In genomic region chr4:48051086-48051673, GRCm38 (mm10) we compare ENCODE assay signal across 8 mouse cellular contexts. TPM values are rescaled to one million over a fixed set of nuclear protein-coding genes. Genes with fewer than 3 reads are reported as not detected.
DNase-seq lines count a peak whose midpoint lies in the region; ATAC-seq and TF ChIP-seq lines count a peak whose summit lies in the region.

No protein-coding gene starts in this region.

- peaks cover 40% of the 10 kb centered on the region for H3K4me1 ChIP-seq in heart, embryonic 10.5 days
- peaks cover 20% of the 10 kb centered on the region for H3K4me1 ChIP-seq in testis, adult 2 months (ENCODE audit: control insufficient read depth, insufficient read depth, low read length)
- H3K4me1 ChIP-seq in liver, embryonic 12.5 days: peaks cover 28% of the 10 kb centered on the region
- H3K4me1 ChIP-seq in stomach, postnatal 0 days (replicated peaks; ENCODE audit: control insufficient read depth, insufficient read depth): peaks cover 10% of the 10 kb centered on the region; the same call in 1 of the 2 replicates

- peak overlapping the region; percentile 66 for H3K4me3 ChIP-seq in heart, embryonic 10.5 days
- H3K4me3 ChIP-seq in testis, adult 2 months (ENCODE audit: control insufficient read depth, low read depth, low read length): peak overlapping the region; percentile 58
- peak overlapping the region; percentile 37 for H3K4me3 ChIP-seq in liver, embryonic 12.5 days
- peak overlapping the region; percentile 26; the same call in 1 of the 2 replicates for H3K4me3 ChIP-seq in stomach, postnatal 0 days (ENCODE audit: low read depth, low read length)

- no peak for DNase-seq in heart, embryonic 10.5 days (ENCODE audit: low spot score)
- no peak for DNase-seq in heart, postnatal 10 days
- no peak for DNase-seq in testis, postnatal 14 days (ENCODE audit: low spot score)
- DNase-seq in stomach, postnatal 0 days (ENCODE audit: low spot score): no peak
- no peak for DNase-seq in adrenal gland, postnatal 4 days (ENCODE audit: low spot score in 2 of 2)
- no peak for DNase-seq in right cerebral cortex, postnatal 36 days (ENCODE audit: low spot score in 2 of 2)

- H3K4me2 ChIP-seq in liver, embryonic 12.5 days: peak overlapping the region; percentile 56
- H3K4me2 ChIP-seq in stomach, postnatal 0 days (replicated peaks; ENCODE audit: low read depth): peak overlapping the region; percentile 57

- no peak for TF ChIP-seq POLR2A in testis, adult 2 months (IDR thresholded peaks at IDR 0.05; ENCODE audit: control insufficient read depth, low read depth, low read length)

- intact Hi-C loops in heart, postnatal 10 days (cut with DNase I): no loop called here

- no peaks in the 10 kb centered on the region for H3K9me3 ChIP-seq in heart, embryonic 10.5 days
- no peaks in the 10 kb centered on the region for H3K9me3 ChIP-seq in liver, embryonic 12.5 days (replicated peaks)
- no peaks in the 10 kb centered on the region for H3K9me3 ChIP-seq in stomach, postnatal 0 days (ENCODE audit: control insufficient read depth, low read length)

- WGBS in heart, embryonic 10.5 days: 11% methylated on average over 19 of the region's 19 CpGs
- WGBS in liver, embryonic 12.5 days (ENCODE audit: insufficient replicate concordance): 10% methylated on average over 19 of the region's 19 CpGs
- WGBS in stomach, postnatal 0 days: 32% methylated on average over 16 of the region's 19 CpGs

- H3K27ac ChIP-seq in heart, embryonic 10.5 days: 0 out of 2 replicates have a peak overlapping the region, but pooled peaks have one; percentile 64
- H3K27ac ChIP-seq in testis, adult 2 months (ENCODE audit: control insufficient read depth, insufficient read depth, low read depth, low read length): no peak overlapping the region
- no peak overlapping the region for H3K27ac ChIP-seq in liver, embryonic 12.5 days
- H3K27ac ChIP-seq in stomach, postnatal 0 days (replicated peaks): no peak overlapping the region

- peaks cover 81% of the 10 kb centered on the region for H3K27me3 ChIP-seq in heart, embryonic 10.5 days (ENCODE audit: insufficient read depth, poor library complexity, severe bottlenecking)
- no peaks in the 10 kb centered on the region; the same call in none of the 2 replicates for H3K27me3 ChIP-seq in testis, adult 2 months (ENCODE audit: control insufficient read depth, insufficient read depth, low read length)
- peaks cover 93% of the 10 kb centered on the region for H3K27me3 ChIP-seq in liver, embryonic 12.5 days (replicated peaks)
- peaks cover 17% of the 10 kb centered on the region for H3K27me3 ChIP-seq in stomach, postnatal 0 days (ENCODE audit: control insufficient read depth, insufficient read depth, low read length)

- no peak overlapping the region for H3K9ac ChIP-seq in liver, embryonic 12.5 days
- no peak overlapping the region for H3K9ac ChIP-seq in stomach, postnatal 0 days (ENCODE audit: low read length)

- no peak for TF ChIP-seq EP300 in stomach, postnatal 0 days (optimal IDR thresholded peaks at IDR 0.05)

- ATAC-seq in liver, embryonic 12.5 days: no peak
- no peak for ATAC-seq in stomach, postnatal 0 days (ENCODE audit: low FRiP score, low TSS enrichment)

- TF ChIP-seq CTCF in testis, adult 2 months (IDR thresholded peaks at IDR 0.05; ENCODE audit: control insufficient read depth, insufficient read depth, insufficient replicate concordance, low read depth, low read length): no peak
- no peak for TF ChIP-seq CTCF in stomach, postnatal 0 days (IDR thresholded peaks at IDR 0.05; ENCODE audit: low read depth)

- H3K36me3 ChIP-seq in heart, embryonic 10.5 days: no peaks in the 10 kb centered on the region
- H3K36me3 ChIP-seq in testis, adult 2 months (ENCODE audit: control insufficient read depth, insufficient read depth, low read length): no peaks in the 10 kb centered on the region
- no peaks in the 10 kb centered on the region for H3K36me3 ChIP-seq in liver, embryonic 12.5 days
- no peaks in the 10 kb centered on the region for H3K36me3 ChIP-seq in stomach, postnatal 0 days (ENCODE audit: control insufficient read depth, insufficient read depth, low read length)

RNA-seq across cellular contexts. Expression of gene Nr4a3, which starts 6.2 kb away (rescaled TPM):
- 0.09 and 0.12 TPM in 2 replicates for polyA plus RNA-seq in heart, embryonic 10.5 days (2016; fragmentation: Nextera tagmentation; extraction: Ambion mirVana)
- 10 to 100 TPM in 1 of 2 experiments, 1 to 10 TPM in 1; 4.5 to 12.4 TPM for total RNA-seq in heart, postnatal 10 days (2021)
- 4.0 and 4.9 TPM in 2 replicates for polyA plus RNA-seq in testis, adult 2 months (2012; rRNA removed)
- polyA plus RNA-seq in liver, embryonic 12.5 days (2016; fragmentation: Nextera tagmentation; extraction: Ambion mirVana): 0.02 TPM in 1 of 2 replicates, not detected in the other
- polyA plus RNA-seq in stomach, postnatal 0 days (2015; fragmentation: Nextera tagmentation; extraction: Ambion mirVana): 0.34 and 1.5 TPM in 2 replicates
- 10 to 100 TPM; 31.5 to 36.2 TPM for total RNA-seq in adrenal gland, postnatal 4 days (2021)
